ENCODE assay signal across 21 mouse cellular contexts in the genomic region with DNA sequence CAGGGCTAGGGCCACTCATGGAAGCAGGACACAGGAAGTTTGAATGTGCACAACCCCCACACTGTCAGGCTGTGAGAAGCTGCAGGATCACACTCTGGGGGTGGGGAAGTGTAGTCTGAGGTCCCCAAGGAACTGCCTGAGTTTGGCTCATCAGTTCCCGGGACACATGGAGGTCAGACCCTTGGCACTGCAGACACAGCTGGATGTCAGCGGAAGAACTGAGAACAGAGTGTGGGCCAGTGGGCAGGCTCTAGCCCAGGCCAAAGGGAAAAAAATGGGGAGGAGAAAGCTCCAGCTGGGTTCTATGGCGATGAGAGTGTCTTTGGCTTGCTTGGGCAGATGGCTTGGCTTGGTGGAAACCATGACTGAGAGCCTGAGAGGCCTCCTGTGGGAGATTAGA.
DNase-seq lines count a peak whose midpoint lies in the region; ATAC-seq and TF ChIP-seq lines count a peak whose summit lies in the region.
"Had no signal": no experiment of that assay in that cellular context is flagged by ENCODE, and none has a peak within 500 bp of the region (broad histone marks: within the 10 kb centered on the region; RNA-seq: fewer than 3 reads in every experiment).

No protein-coding gene starts in this region.

- no peaks in the 10 kb centered on the region for H3K4me1 ChIP-seq in lung, embryonic 15.5 days
- no peaks in the 10 kb centered on the region for H3K4me1 ChIP-seq in lung, postnatal 0 days (ENCODE audit: insufficient read depth, low read depth, low read length)
- H3K4me1 ChIP-seq: embryonic facial prominence, embryonic 13.5 days; embryonic facial prominence, embryonic 15.5 days; forebrain, embryonic 10.5 days; forebrain, embryonic 12.5 days had no signal

- no peak overlapping the region for H3K27ac ChIP-seq in lung, embryonic 15.5 days
- H3K27ac ChIP-seq in lung, postnatal 0 days (ENCODE audit: low read length), result no peak overlapping the region
- H3K27ac ChIP-seq: embryonic facial prominence, embryonic 13.5 days; embryonic facial prominence, embryonic 15.5 days; forebrain, embryonic 10.5 days; forebrain, embryonic 12.5 days had no signal

- H3K4me2 ChIP-seq in lung, embryonic 15.5 days, result no peak overlapping the region
- no peak overlapping the region for H3K4me2 ChIP-seq in lung, postnatal 0 days (replicated peaks; ENCODE audit: low read depth, low read length)
- H3K4me2 ChIP-seq: embryonic facial prominence, embryonic 13.5 days; embryonic facial prominence, embryonic 15.5 days; forebrain, embryonic 12.5 days had no signal

- no peaks in the 10 kb centered on the region for H3K36me3 ChIP-seq in lung, embryonic 15.5 days
- H3K36me3 ChIP-seq in lung, postnatal 0 days (ENCODE audit: insufficient read depth, low read length), result no peaks in the 10 kb centered on the region
- H3K36me3 ChIP-seq: embryonic facial prominence, embryonic 13.5 days; embryonic facial prominence, embryonic 15.5 days; forebrain, embryonic 10.5 days; forebrain, embryonic 12.5 days had no signal

- no peaks in the 10 kb centered on the region for H3K27me3 ChIP-seq in lung, embryonic 15.5 days
- no peaks in the 10 kb centered on the region for H3K27me3 ChIP-seq in lung, postnatal 0 days (replicated peaks; ENCODE audit: insufficient read depth, low read length)
- H3K27me3 ChIP-seq: embryonic facial prominence, embryonic 13.5 days; embryonic facial prominence, embryonic 15.5 days; forebrain, embryonic 12.5 days had no signal

- no peak for TF ChIP-seq EP300 in lung, postnatal 0 days (IDR thresholded peaks at IDR 0.05)

- no peak overlapping the region for H3K9ac ChIP-seq in lung, embryonic 15.5 days
- H3K9ac ChIP-seq in lung, postnatal 0 days (replicated peaks; ENCODE audit: low read depth), result no peak overlapping the region
- H3K9ac ChIP-seq: embryonic facial prominence, embryonic 13.5 days; embryonic facial prominence, embryonic 15.5 days; forebrain, embryonic 12.5 days had no signal

- 56% methylated on average over 3 of the region's 3 CpGs for WGBS in lung, embryonic 15.5 days
- WGBS in lung, postnatal 0 days, result 77% methylated on average over 3 of the region's 3 CpGs

- peak; percentile 65; the same call in 1 of the 2 replicates for ATAC-seq in lung, embryonic 15.5 days (ENCODE audit: borderline replicate concordance, extremely low read depth, low FRiP score, low TSS enrichment)
- peak; percentile 19; the same call in 1 of the 2 replicates for ATAC-seq in lung, postnatal 0 days
- ATAC-seq: forebrain, embryonic 14.5 days; forebrain, embryonic 16.5 days had no signal

- H3K4me3 ChIP-seq in lung, embryonic 15.5 days, result no peak overlapping the region
- no peak overlapping the region for H3K4me3 ChIP-seq in lung, postnatal 0 days (ENCODE audit: low read depth, low read length)
- H3K4me3 ChIP-seq: embryonic facial prominence, embryonic 13.5 days; embryonic facial prominence, embryonic 15.5 days; erythroblast, embryonic 14.5 days; forebrain, embryonic 10.5 days; forebrain, embryonic 12.5 days had no signal

- TF ChIP-seq CTCF in lung, postnatal 0 days (IDR thresholded peaks at IDR 0.05), result no peak

- no peaks in the 10 kb centered on the region for H3K9me3 ChIP-seq in lung, embryonic 15.5 days
- no peaks in the 10 kb centered on the region for H3K9me3 ChIP-seq in lung, postnatal 0 days (ENCODE audit: low read length)
- H3K9me3 ChIP-seq: embryonic facial prominence, embryonic 13.5 days; embryonic facial prominence, embryonic 15.5 days; forebrain, embryonic 10.5 days; forebrain, embryonic 12.5 days had no signal

- no peak for DNase-seq in lung, adult 18-20 months
- no peak for DNase-seq in lung, postnatal 0 days (ENCODE audit: low spot score)
- DNase-seq in lung, postnatal 25 days (ENCODE audit: low spot score), result no peak
- DNase-seq: adrenal gland, adult 2 months; adrenal gland, postnatal 10 days; adrenal gland, postnatal 25 days; cerebellum, adult 11 months; cerebellum, adult 18-20 months; cerebellum, adult 8-10 months; cerebellum, adult 9-11 months; cerebellum, postnatal 14 days; cerebellum, postnatal 36 days; embryo, embryonic 11 days had no signal
